Mouse (Mus musculus) cortical plate, adult 2 months (tissue): ENCODE measurements around the gene Asap2. TPM values are rescaled to one million over a fixed set of nuclear protein-coding genes. Genes with fewer than 3 reads are reported as not detected.
"Not testable (repeated sequence)": the region's sequence is repeated elsewhere in the genome, so short reads cannot be mapped to it uniquely, and the experiment has no call there.

Experiments used
- H3K27ac ChIP-seq: fragments of 200-500 bp; 2 replicates; pipeline ENCODE4 v1.5.1; 2012; ENCODE audit warnings: low read length, control low read depth, inconsistent platforms; ENCODE audit not compliant: insufficient read depth
- H3K4me1 ChIP-seq: fragments of 200-500 bp; 2 replicates; pipeline ENCODE4 v1.6.1; 2011; ENCODE audit warnings: low read length; ENCODE audit not compliant: control insufficient read depth, insufficient read depth
- H3K4me3 ChIP-seq: fragments of 200-500 bp; 2 replicates; pipeline ENCODE4 v1.5.1; 2011; ENCODE audit warnings: mild to moderate bottlenecking, low read length, control low read depth; ENCODE audit not compliant: insufficient read depth
- CTCF ChIP-seq: fragments of 200-500 bp; IDR thresholded peaks from 2 replicates; pipeline ENCODE4 v1.5.1; 2011; ENCODE audit warnings: mild to moderate bottlenecking, control low read depth, low read length; ENCODE audit not compliant: insufficient read depth; ENCODE audit errors: extremely low read depth
- POLR2A ChIP-seq: fragments of 200-500 bp; IDR thresholded peaks from 2 replicates; pipeline ENCODE4 v1.6.1; 2011; ENCODE audit warnings: mild to moderate bottlenecking, low read length, control low read depth; ENCODE audit not compliant: insufficient read depth; ENCODE audit errors: extremely low read depth
- polyA plus RNA-seq: library from polyadenylated mRNA; depleted of rRNA; stranded (reverse); fragments of >200 nt; gene quantifications from 2 replicates; pipeline ENCODE4 v1.2.3, GENCODE M21; 2012; rRNA removed

The Asap2 gene
- 27.0 and 30.4 TPM in 2 replicates for polyA plus RNA-seq

DNA sequence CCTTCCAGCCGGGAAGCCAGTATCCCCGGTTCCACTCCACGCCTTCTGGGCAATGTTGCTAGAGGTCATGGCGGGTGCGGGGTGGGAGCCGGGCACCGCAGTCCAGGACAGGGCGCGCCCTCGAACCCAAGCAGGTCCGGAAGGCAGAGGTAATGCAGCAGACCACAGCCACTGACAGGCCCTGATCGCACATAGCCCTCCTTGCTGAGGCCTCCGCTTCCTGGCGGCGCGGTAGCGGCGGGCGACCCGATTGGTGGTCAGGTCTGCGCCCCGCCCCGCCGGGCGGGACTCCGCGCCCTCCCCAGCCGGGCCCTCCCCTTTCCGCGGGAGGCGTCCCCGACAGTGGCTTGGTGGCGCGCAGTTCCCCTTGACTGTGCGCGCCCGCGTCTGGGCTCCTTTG lies at the start of gene Asap2:
Gene Asap2, plus strand, starts transcription at position 328 of the 400 bp plus-strand sequence.
- H3K4me3 ChIP-seq, result peak within 1 kb of the TSS; percentile 37; the same call in 1 of the 2 replicates
- not testable (repeated sequence) for H3K27ac ChIP-seq, H3K4me1 ChIP-seq

DNA sequence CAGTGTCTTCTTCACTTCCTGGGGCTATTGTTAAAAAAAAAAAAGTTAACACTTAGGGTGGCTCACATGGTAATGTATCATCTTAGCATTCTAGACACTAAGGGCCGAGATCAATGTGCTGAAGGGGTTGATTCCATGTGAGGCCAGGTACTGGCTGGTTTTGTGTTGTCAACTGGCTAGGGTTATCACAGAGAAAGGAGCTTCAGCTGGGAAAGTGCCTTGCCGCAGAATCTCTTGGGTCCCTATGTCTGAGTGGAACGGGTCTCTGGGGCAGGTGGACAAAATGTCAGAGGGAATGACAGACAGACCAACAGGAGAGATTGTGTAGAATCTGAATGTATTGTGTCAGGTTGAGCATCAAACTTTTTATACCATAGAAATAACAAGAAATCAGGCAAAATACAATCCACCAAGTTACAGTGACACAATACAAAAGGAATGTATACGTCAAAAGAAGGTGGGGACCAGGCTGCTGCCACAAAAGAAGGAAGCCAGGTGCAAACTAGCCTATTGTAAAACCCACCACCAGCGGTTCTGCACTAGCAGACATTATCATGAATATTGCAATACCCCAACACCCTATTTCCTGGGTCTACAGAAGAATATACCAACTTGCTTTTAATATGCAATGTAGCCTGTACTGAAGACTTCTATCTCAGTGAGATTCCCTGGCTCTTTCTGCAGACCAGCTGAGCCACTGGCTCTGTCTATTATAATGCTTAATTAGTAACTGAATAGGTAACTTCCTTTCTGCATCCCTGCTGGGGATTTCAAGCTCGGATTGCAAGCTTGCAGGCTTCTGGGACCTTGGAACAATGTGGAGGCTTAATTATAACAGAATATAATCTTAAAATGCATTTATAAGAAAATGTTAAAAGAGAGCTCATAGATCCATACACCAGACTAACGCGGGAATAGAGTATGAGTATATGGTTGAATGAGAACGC lies 42.9 kb upstream of the Asap2 start:
- not testable (repeated sequence) for H3K4me3 ChIP-seq, H3K27ac ChIP-seq, H3K4me1 ChIP-seq

DNA sequence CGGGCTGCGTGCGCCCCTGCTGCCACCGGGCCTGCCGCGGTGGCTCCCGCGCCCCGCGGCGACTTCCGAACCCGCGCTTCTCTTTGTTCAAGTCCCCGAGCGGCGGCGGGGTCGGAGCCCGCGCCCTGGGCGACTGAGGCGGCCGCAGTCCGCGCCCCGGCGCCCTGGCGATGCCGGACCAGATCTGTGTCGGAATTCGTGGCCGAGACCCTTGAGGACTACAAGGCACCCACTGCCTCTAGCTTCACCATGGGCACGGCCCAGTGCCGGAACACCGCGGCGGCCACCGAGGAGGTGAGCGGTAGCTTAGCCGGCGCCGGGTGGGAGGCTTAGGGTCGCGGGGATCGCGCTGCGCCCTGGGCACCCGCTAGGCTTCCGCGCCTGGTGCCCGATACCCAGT lies 320 bp downstream of the Asap2 start:
- not testable (repeated sequence) for H3K4me1 ChIP-seq, H3K27ac ChIP-seq
- H3K4me3 ChIP-seq, result peak overlapping the region; percentile 37; the same call in 1 of the 2 replicates

DNA sequence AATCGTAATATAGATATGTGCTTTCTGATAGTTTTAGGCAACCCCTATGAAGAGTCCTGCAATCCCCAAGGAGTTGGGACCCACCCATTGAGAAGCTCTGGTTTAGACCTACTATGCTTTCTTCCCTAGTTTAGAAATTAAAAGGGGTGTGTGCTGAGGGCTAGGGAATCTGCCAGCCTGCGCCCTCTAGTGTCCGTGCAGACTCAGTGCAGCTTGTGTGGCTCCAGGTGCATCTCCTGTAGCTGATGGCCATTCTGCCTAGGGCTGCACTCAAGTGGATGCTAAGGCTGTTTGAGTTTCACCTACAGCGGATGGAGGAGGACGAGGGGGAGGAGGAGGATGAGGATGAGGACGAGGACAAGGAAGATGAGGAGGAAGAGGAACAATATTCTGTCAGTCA lies 40.6 kb downstream of the Asap2 start:
- H3K4me3 ChIP-seq, H3K4me1 ChIP-seq, H3K27ac ChIP-seq: not testable (repeated sequence)

DNA sequence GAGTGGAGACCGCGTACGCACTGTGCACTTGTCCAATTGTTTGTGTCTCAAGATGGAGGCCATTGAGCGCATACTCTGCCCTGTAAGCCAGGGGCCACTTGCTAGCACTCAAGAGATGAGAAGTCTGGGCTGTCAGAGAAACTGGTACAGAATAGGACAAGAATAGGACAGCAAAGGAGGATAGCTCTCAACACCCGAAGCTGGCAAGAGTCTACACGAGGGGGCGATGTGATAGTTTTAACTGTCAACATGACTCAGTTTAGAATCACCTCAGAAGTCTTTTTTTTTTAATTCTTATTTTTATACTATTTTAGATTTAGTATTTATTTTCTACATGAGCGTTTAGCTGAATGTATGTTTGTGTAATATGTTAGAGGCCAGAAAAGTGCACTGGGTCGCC lies 56.5 kb downstream of the Asap2 start:
- not testable (repeated sequence) for H3K4me1 ChIP-seq, H3K27ac ChIP-seq, H3K4me3 ChIP-seq

DNA sequence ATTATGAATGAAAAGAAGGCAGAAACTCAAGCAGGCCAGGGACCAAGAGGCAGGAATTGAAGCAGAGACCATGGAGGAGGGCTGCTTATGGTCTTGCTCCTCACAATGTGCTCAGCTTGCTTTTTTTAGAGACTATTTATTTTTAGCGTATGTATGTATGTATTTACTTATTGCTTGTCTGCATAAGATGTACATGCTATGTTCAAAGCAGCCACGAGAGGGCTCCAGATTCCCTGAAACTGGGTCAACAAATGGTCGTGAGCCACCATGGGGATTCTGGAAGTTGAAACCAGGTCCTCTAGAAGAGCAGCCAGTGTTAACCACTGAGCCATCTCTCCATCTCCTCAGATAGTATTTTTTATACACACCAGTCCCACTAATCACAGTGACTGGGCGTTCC lies 85.5 kb downstream of the Asap2 start:
- peak; percentile 8; the same call in 1 of the 2 replicates for TF ChIP-seq CTCF
- not testable (repeated sequence) for H3K27ac ChIP-seq, H3K4me3 ChIP-seq, H3K4me1 ChIP-seq

DNA sequence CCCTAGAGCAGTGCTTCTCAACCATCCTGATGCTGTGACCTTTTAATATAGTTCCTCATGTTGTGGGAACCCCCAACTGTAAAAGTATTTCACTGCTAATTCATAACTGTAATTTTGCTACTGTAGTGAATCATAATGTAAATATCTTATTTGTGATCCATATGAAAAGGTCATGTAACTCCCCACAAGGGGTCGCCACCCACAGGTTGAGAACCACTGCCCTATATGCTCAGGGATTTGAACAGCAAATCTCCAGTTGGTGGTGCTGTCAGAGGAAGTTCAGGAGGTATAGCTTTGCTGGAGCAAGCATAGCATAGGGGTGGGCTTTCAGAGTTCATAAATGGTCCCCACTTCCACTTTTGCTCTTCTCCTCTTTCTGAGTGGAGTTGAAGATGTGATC lies 99.9 kb downstream of the Asap2 start:
- H3K27ac ChIP-seq, H3K4me1 ChIP-seq, H3K4me3 ChIP-seq: not testable (repeated sequence)

DNA sequence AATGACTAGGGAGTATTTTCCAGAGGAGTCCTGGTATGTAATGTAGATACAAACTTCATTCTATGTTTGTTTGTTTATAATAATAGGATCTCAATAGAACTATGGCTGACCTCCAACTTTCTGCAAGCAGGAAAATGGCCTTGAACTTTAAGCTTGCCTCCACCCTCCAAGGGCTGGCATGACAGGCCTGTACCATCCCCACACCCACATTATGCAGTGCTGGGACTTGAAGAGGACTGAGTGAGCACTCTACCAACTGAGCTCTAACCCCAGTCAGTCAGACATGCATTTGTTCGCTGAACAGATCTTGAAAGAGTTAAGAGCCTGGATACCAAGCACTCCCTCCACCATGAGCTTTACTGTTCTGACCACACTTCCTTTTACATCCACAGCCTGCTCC lies 102.2 kb downstream of the Asap2 start:
- H3K27ac ChIP-seq, H3K4me1 ChIP-seq, H3K4me3 ChIP-seq: not testable (repeated sequence)

DNA sequence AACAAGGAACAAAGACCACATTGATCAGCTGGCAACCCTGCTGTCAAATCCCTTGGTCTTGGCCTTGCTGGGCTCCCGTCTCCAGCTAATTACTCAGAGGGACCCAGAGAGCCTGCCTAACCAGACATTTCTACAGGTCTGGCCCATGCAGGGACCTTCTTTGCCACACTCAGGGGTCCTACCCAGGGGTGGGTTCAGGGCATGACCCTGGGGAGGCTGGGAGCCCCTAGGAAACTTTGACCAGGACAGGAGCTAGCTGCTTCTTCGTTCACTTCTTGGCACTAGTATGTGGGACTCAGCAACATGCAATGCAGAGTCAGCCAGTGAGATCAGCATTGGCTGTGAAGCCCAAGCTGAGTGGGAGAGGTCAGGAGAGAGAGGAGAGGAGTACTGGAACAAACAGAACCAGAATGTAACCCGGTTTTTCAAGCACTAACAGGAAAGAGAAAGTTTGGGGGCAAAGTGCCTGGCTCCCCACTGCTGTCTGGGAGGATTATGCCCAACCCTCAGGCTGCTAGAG lies 107.6 kb downstream of the Asap2 start:
- H3K4me3 ChIP-seq, H3K27ac ChIP-seq, H3K4me1 ChIP-seq: not testable (repeated sequence)

DNA sequence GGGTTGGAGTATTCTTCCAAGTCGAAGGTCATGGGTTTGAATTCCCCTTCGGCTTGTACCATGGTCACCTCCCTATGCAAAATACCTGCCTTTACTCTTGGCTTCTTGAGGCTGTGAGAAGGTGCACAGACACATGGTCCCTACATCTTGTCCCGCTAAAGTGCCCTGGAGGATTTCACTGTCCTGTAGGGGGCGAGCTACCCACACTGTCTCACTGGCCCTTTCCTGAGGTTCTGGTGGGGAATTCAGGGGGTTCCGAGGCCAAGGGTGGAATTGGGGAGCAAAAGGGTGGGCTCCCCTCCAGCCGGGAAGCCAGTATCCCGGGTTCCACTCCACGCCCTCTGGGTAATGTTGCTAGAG lies 120.8 kb downstream of the Asap2 start:
- peak overlapping the region; percentile 84 for H3K27ac ChIP-seq
- peak; percentile 43; the same call in 1 of the 2 replicates for TF ChIP-seq CTCF
- H3K4me1 ChIP-seq, result not testable (repeated sequence)
- H3K4me3 ChIP-seq, result peak overlapping the region; percentile 45

DNA sequence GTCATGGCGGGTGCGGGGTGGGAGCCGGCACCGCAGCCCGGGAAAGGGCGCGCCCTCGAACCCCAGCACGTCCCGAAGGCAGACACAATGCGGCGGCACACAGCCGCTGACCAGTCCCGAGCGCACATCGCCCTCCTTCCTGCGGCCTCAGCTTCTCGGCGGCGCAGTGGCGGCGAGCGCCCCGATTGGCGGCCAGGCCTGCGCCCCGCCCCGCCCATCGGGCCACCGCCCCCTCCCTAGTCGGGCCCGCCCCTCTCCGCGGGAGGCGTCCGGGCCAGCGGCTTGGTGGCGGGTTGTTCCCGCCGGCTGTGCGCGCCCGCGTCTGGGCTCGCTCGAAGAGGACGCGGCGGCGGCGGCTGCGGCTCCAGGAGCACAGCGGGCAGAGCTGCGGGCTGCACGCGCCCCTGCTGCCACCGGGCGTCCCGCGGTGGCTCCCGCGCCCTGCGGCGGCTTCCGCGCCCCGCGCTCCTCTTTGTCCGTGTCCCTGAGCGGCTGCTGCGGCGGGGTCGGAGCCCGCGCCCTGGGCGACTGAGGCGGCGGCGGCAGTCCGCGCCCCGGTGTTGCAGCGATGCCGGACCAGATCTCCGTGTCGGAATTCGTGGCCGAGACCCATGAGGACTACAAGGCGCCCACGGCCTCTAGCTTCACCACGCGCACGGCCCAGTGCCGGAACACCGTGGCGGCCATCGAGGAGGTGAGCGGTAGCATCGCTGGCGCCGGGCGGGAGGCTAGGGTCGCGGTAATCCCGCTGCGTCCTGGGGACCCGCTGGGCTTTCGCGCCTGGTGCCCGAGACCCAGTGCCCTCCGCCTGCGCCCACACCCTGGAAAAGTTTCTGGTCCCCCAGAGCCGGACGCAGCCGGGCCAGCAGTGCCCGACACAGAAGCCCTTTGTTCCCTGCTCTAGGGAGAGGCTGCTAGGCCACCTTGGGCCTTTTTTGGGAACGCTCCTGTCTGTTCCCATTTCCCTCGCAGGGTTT lies 121.5 kb downstream of the Asap2 start:
- no peaks in the 10 kb centered on the region for H3K4me1 ChIP-seq
- TF ChIP-seq POLR2A (0 out of 2 replicates have a peak, but pooled peaks have one; percentile 11), CTCF (no peak)
- peak overlapping the region; percentile 45 for H3K4me3 ChIP-seq
- peak overlapping the region; percentile 84 for H3K27ac ChIP-seq
